Mouse (Mus musculus) ovary, adult 18-20 months (tissue): ENCODE data around the gene Mta3.

Source experiments
- DNase-seq: peaks from one replicate; pipeline ENCODE4 v3.0.0; 2022; ENCODE audit warnings: low spot score, mixed read lengths

Gene Mta3

GRCm38 (mm10) chr17:83759547-83759946 lies 53.6 kb downstream of the Mta3 start:
- no peak for DNase-seq

GRCm38 (mm10) chr17:83764538-83764937 lies 58.6 kb downstream of the Mta3 start:
- no peak for DNase-seq

GRCm38 (mm10) chr17:83767064-83767463 lies 61.1 kb downstream of the Mta3 start:
- peak; percentile 16 for DNase-seq

- DNase-seq: no peak
Observed at GRCm38 (mm10) chr17:83768309-83768708, 62.3 kb downstream of the Mta3 start.

GRCm38 (mm10) chr17:83770371-83770770 lies 64.4 kb downstream of the Mta3 start:
- DNase-seq: no peak

GRCm38 (mm10) chr17:83770931-83771330 lies 65.0 kb downstream of the Mta3 start:
- no peak for DNase-seq

- no peak for DNase-seq
Observed at GRCm38 (mm10) chr17:83772110-83772509, 66.1 kb downstream of the Mta3 start.

- no peak for DNase-seq
Observed at GRCm38 (mm10) chr17:83772711-83773110, 66.7 kb downstream of the Mta3 start.

- DNase-seq: no peak
Observed at GRCm38 (mm10) chr17:83776965-83777364, 71.0 kb downstream of the Mta3 start.

GRCm38 (mm10) chr17:83777462-83778051 lies 71.6 kb downstream of the Mta3 start:
- no peak for DNase-seq

GRCm38 (mm10) chr17:83780228-83780627 lies 74.3 kb downstream of the Mta3 start:
- DNase-seq: no peak

- DNase-seq: no peak
Observed at GRCm38 (mm10) chr17:83782740-83783139, 76.8 kb downstream of the Mta3 start.

GRCm38 (mm10) chr17:83786418-83786817 lies 80.5 kb downstream of the Mta3 start:
- DNase-seq: no peak

- no peak for DNase-seq
Observed at GRCm38 (mm10) chr17:83790158-83790557, 84.2 kb downstream of the Mta3 start.

- DNase-seq: no peak
Observed at GRCm38 (mm10) chr17:83792388-83792787, 86.4 kb downstream of the Mta3 start.

GRCm38 (mm10) chr17:83795121-83795520 lies 89.2 kb downstream of the Mta3 start:
- DNase-seq: no peak

- DNase-seq: no peak
Observed at GRCm38 (mm10) chr17:83799506-83800050, 93.6 kb downstream of the Mta3 start.

GRCm38 (mm10) chr17:83803987-83804386 lies 98.0 kb downstream of the Mta3 start:
- DNase-seq: peak; percentile 30

- DNase-seq: no peak
Observed at GRCm38 (mm10) chr17:83805078-83805477, 99.1 kb downstream of the Mta3 start.

GRCm38 (mm10) chr17:83807345-83807744 lies 101.4 kb downstream of the Mta3 start:
- no peak for DNase-seq

GRCm38 (mm10) chr17:83807778-83808398 lies 101.9 kb downstream of the Mta3 start:
- DNase-seq: peak; percentile 25

- DNase-seq: no peak
Observed at GRCm38 (mm10) chr17:83808476-83809098, 102.6 kb downstream of the Mta3 start.

- no peak for DNase-seq
Observed at GRCm38 (mm10) chr17:83809197-83809829, 103.3 kb downstream of the Mta3 start.
